Mouse (Mus musculus) regulatory T cell (primary cell): ENCODE measurements around the gene Idnk.
"Not testable (repeated sequence)": the region's sequence is repeated elsewhere in the genome, so short reads cannot be mapped to it uniquely, and the experiment has no call there.

ENCODE experiments used
- in situ Hi-C: fragments of 300-600 bp; cut with MboI, MseI; formaldehyde crosslinking; loops from one replicate; pipeline ENCODE4 v1.15.1; 2025; ENCODE audit warnings: high pct_unique_total_duplicates

Gene Idnk

GRCm38 (mm10) chr13:58129687-58130246 is 27.7 kb upstream of the Idnk start:
- in situ Hi-C loops, result loop anchor here (10.0 kb wide), 1 partner anchor 1635 kb away; the partner anchor contains the start of gene Isca1

- in situ Hi-C loops, result no loop called here
Measured at GRCm38 (mm10) chr13:58131692-58132091, 25.8 kb upstream of the Idnk start.

GRCm38 (mm10) chr13:58146603-58147002 is 10.8 kb upstream of the Idnk start:
- in situ Hi-C loops, result not testable (repeated sequence)

GRCm38 (mm10) chr13:58147760-58148159 is 9.7 kb upstream of the Idnk start:
- in situ Hi-C loops, result no loop called here

GRCm38 (mm10) chr13:58148256-58148831 is 9.1 kb upstream of the Idnk start:
- in situ Hi-C loops, result no loop called here

GRCm38 (mm10) chr13:58149033-58149558 is 8.4 kb upstream of the Idnk start:
- in situ Hi-C loops, result no loop called here

- in situ Hi-C loops, result loop anchor here (25.0 kb wide), 1 partner anchor 238 kb away; the partner anchor contains the start of gene 2210016F16Rik
Measured at GRCm38 (mm10) chr13:58149629-58150028, 7.8 kb upstream of the Idnk start.

GRCm38 (mm10) chr13:58150442-58150841 is 7.0 kb upstream of the Idnk start:
- in situ Hi-C loops, result loop anchor here (25.0 kb wide), 1 partner anchor 237 kb away; the partner anchor contains the start of gene 2210016F16Rik

- in situ Hi-C loops, result loop anchor here (25.0 kb wide), 1 partner anchor 231 kb away; the partner anchor contains the start of gene 2210016F16Rik
Measured at GRCm38 (mm10) chr13:58156031-58156430, 1.4 kb upstream of the Idnk start.

- in situ Hi-C loops, result loop anchor here (25.0 kb wide), 1 partner anchor 230 kb away; the partner anchor contains the start of gene 2210016F16Rik
Measured at GRCm38 (mm10) chr13:58157036-58157435, 413 bp upstream of the Idnk start.

GRCm38 (mm10) chr13:58158099-58158912 is 857 bp downstream of the Idnk start:
- in situ Hi-C loops, result loop anchor here (25.0 kb wide), 1 partner anchor 229 kb away; the partner anchor contains the start of gene 2210016F16Rik

- in situ Hi-C loops, result loop anchor here (25.0 kb wide), 1 partner anchor 227 kb away; the partner anchor contains the start of gene 2210016F16Rik
Measured at GRCm38 (mm10) chr13:58160761-58161160, 3.3 kb downstream of the Idnk start.

GRCm38 (mm10) chr13:58163343-58163742 is 5.9 kb downstream of the Idnk start:
- in situ Hi-C loops, result loop anchor here (25.0 kb wide), 1 partner anchor 224 kb away; the partner anchor contains the start of gene 2210016F16Rik

GRCm38 (mm10) chr13:58168119-58168518 is 10.7 kb downstream of the Idnk start:
- in situ Hi-C loops, result loop anchor here (25.0 kb wide), 1 partner anchor 219 kb away; the partner anchor contains the start of gene 2210016F16Rik

- in situ Hi-C loops, result no loop called here
Measured at GRCm38 (mm10) chr13:58176105-58176504, 18.7 kb downstream of the Idnk start.

- in situ Hi-C loops, result no loop called here
Measured at GRCm38 (mm10) chr13:58177511-58178208, 20.2 kb downstream of the Idnk start.

GRCm38 (mm10) chr13:58181607-58182551 is 24.4 kb downstream of the Idnk start:
- in situ Hi-C loops, result no loop called here

GRCm38 (mm10) chr13:58184111-58184510 is 26.7 kb downstream of the Idnk start:
- in situ Hi-C loops, result no loop called here

GRCm38 (mm10) chr13:58186281-58186680 is 28.8 kb downstream of the Idnk start:
- in situ Hi-C loops, result loop anchor here (5.0 kb wide), 1 partner anchor 46 kb away; no protein-coding TSS in a partner anchor

GRCm38 (mm10) chr13:58187751-58188150 is 30.3 kb downstream of the Idnk start:
- in situ Hi-C loops, result loop anchor here (5.0 kb wide), 1 partner anchor 45 kb away; no protein-coding TSS in a partner anchor
